Mouse (Mus musculus) adrenal gland, postnatal 36 days (tissue): ENCODE measurements around the gene Prkce. TPM values are rescaled to one million over a fixed set of nuclear protein-coding genes. Genes with fewer than 3 reads are reported as not detected.

Source experiments
- DNase-seq, 2 experiments: peaks; one replicate each; pipeline ENCODE4 v3.0.0; 2021; ENCODE audit warnings: mixed read lengths in 1 of 2
- total RNA-seq, 2 experiments: library from RNA; stranded (reverse); gene quantifications; 2 replicates each; pipeline ENCODE4 v1.2.3; 2021

The Prkce gene
- total RNA-seq, 2 experiments from 2014 or later: 18.1 to 21.1 TPM

DNA sequence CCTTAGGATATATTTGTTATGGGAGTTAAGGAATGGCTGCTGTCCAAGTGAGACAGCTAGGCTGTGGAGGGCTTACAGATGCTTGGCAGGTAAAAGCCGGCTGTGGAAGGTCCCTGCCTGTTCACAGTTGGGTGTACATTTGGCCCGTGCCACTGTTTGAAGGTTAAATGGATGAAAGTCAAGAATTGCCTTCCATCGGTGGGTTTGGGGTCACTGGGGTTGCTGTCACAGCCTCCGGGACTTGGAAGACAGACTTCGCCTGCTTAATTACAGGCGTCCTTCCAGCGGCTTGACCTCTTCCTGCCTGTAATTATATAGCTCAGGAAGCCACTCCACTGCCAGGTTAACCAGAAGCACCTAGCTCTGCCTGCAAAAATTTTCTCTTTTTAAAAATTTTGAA is 200.1 kb downstream of the Prkce start:
- DNase-seq: no peak

- no peak for DNase-seq
Observed at GRCm38 (mm10) chr17:86370106-86370742, 202.6 kb downstream of the Prkce start.

DNA sequence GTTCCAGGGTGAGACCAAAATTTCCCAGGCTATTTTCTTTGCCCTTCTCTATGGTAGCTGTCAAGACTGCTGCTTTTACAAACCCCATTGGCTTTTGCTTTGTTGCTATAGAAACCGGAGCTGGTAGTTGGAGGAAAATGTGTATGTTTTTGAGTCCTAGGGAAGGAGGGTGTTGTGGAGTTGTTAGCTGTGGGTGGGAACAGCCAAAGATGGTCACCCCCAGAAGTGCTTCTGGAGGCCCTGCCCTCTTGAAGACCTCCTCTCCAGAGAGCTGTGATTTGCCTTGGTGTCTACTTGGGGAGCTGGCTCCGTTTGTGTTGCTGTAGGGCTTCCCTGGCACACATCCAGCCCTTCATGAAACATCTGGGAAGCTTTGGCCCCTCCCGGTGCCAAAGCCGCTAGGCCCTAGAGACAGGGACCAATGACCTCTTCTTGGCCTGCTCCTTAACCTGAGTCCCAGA is 203.5 kb downstream of the Prkce start:
- DNase-seq: peak in 1 of 2 experiments; percentile 49

GRCm38 (mm10) chr17:86376389-86376788 is 208.8 kb downstream of the Prkce start:
- no peak for DNase-seq

GRCm38 (mm10) chr17:86377863-86378262 is 210.3 kb downstream of the Prkce start:
- no peak for DNase-seq

- peak in 1 of 2 experiments; percentile 18 for DNase-seq
Observed at GRCm38 (mm10) chr17:86378611-86379010, 211.0 kb downstream of the Prkce start.

GRCm38 (mm10) chr17:86379405-86380137 is 212.0 kb downstream of the Prkce start:
- no peak for DNase-seq

DNA sequence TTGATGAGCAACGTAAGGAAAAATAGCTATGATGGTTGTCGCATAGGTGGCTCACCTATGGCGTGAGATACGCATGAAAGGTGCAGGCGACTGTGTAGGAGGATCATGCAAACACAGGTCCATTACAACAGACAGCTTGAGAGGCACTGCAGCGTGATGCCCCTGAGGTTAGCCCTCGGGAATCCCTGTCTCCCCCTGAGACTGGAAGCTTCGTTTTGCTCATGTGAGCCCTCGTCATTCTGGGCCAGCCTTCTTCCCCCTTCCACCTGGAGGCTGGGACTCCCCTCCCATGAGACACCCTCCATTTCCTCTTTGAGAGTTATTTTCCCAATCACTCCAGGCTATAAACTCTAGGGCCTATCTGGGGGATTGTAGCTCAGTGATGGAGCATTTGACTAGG is 213.9 kb downstream of the Prkce start:
- DNase-seq: no peak

DNA sequence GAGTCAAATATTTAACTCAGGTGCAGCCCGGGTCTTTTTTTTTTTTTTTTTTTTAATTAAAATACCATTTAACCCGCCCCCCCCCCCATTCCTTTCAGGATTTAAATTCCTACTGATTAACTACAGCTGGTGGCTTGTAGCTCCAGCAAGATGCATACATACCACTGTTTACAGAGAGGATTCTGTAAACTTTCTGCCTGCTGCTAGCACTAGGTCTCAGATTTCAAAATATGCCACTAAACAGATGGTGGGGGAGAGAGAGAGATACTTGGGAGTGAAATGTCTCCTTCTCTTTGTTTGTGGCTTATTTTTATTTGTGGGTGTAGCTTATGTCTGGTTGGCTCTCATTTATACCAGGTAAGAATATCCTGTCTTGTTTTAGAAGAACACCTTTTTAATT is 215.3 kb downstream of the Prkce start:
- DNase-seq: no peak

DNA sequence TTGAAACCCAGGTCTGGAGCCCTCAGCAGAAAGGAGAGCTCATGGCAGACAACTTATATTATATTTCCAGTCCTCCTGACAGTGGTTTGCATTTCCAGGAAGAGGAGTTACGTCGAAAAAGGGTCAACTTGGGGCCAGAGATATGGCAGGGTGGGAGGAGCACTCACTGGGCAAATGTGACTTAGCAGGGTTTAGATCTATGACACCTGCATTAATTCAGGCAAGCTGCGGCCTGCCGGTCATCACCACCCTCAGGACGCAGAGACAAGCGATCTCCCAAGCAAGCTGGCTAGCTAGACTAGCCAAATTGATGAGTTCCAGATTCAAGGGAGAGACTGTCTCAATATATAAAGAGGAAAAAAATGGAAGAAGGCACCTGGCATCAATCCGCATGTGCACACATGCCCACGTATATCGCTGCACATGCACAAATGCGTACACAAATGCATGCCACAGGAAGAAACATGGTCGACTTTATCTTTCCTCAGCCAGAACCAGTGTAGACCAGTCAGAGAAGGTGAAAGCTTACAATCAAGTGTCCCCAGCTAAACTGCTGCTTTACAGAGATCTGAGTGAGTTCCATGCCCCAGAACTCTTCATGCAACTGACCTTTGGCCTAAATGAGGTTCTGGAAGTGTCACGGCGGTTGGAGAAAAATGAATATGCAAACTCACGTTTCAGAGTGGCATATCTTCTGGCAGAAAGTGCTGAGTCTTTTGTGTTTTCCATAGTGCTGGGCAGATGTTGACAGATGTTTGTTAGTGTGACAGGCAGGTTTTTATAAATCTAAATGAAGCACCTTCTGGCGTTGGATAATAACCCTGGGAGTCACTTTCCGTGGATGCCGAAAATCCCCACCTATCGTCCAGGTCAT is 216.4 kb downstream of the Prkce start:
- no peak for DNase-seq

GRCm38 (mm10) chr17:86392475-86392874 is 224.9 kb downstream of the Prkce start:
- no peak for DNase-seq

GRCm38 (mm10) chr17:86393191-86393590 is 225.6 kb downstream of the Prkce start:
- no peak for DNase-seq

- DNase-seq: no peak
Observed at GRCm38 (mm10) chr17:86397097-86397496, 229.5 kb downstream of the Prkce start.

GRCm38 (mm10) chr17:86397647-86398046 is 230.1 kb downstream of the Prkce start:
- no peak for DNase-seq

GRCm38 (mm10) chr17:86398226-86398625 is 230.6 kb downstream of the Prkce start:
- DNase-seq: no peak

DNA sequence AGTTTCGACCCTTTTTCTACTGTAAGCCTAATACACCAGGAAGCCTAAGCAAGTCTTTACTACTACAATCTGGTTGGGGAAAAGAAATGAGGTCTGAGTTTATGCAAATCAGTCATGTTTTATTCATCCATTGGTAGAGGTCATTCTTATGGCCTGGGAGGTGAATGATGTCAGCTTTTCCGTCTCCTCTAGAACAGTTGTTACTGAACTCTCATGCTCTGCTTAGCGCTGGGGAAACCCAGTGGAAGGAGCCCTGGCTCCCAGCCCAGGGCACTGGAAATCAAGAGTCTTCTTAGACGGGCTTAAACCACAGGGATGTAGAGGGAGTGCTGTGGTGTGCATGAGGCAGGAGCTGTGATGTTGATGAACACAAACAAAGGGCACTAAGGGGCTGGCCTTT is 232.4 kb downstream of the Prkce start:
- peak; percentile 10 to 34 for DNase-seq

GRCm38 (mm10) chr17:86404795-86405501 is 237.4 kb downstream of the Prkce start:
- DNase-seq: no peak

GRCm38 (mm10) chr17:86405644-86406043 is 238.1 kb downstream of the Prkce start:
- no peak for DNase-seq

DNA sequence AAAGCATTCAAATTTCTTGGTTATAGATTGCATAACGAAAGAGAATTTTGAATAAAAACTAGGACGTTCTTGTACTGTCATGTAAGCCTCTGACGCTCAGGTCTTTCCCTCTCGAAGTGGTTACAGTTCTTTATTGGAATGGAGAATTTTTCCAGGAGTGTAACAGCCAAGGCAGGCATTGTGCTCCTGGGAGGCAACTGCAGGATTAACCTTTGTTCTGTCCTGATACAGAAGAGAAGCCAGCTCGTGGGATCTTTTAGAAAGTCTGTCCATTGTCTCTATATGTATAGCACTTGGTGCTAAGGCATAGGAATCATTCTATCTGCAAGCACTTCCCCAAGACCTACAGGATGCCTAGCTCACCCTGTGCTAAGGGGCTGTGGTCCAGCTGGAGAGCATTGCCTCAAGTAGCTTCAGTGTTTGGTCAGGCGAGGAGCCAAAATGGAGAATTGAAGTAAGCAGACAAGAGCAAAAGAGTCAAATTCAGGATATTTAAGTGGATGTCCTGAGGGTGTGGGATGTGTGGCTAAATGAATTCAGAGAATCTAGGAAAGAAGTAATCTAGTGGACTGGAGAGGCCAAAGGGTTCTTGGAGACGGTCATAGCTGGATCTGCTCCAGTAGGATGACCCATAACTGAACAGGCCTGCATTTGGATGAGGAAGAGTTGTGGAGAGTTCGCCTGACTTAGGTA is 240.5 kb downstream of the Prkce start:
- DNase-seq: no peak

DNA sequence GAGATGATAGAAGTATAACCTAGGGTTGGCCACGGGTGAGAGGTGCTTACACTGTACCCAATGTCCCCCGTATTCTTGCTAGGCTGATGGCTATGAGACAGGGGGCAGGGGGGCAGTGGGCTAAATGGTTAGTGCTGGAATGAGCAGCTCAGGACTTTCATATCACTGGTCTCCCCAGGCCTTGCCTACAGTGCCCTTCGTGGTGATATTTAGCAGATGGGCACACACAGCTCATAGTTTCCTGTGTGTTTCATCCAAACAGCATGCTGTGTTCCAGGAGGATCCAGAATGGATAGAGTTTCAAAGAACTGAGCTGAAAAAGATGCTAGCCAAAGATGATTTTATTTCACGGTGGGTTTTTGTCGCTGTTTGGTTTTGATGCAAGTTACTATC is 241.0 kb downstream of the Prkce start:
- DNase-seq: no peak

- no peak for DNase-seq
Observed at GRCm38 (mm10) chr17:86409485-86409884, 241.9 kb downstream of the Prkce start.
